Mouse (Mus musculus): ENCODE results near the gene Ccdc58.
"Not testable (repeated sequence)": the region's sequence is repeated elsewhere in the genome, so short reads cannot be mapped to it uniquely, and the experiment has no call there.

- TF ChIP-seq POLR2A (IDR thresholded peaks at IDR 0.05; ENCODE audit: borderline replicate concordance, control insufficient read depth, low read depth, low read length); CTCF (IDR thresholded peaks at IDR 0.05; ENCODE audit: control insufficient read depth, insufficient read depth, low read length): not testable (repeated sequence)
Observed at GRCm38 (mm10) chr16:36062534-36062933, 9.0 kb upstream of the Ccdc58 start.

All from bone marrow, adult 2 months (tissue).